Mouse (Mus musculus) left cerebral cortex, adult 11 months (tissue): ENCODE results near the gene Rassf2.

Source experiments
- DNase-seq: peaks from one replicate; pipeline ENCODE4 v3.0.0; 2022; ENCODE audit warnings: low spot score

Gene Rassf2

DNA sequence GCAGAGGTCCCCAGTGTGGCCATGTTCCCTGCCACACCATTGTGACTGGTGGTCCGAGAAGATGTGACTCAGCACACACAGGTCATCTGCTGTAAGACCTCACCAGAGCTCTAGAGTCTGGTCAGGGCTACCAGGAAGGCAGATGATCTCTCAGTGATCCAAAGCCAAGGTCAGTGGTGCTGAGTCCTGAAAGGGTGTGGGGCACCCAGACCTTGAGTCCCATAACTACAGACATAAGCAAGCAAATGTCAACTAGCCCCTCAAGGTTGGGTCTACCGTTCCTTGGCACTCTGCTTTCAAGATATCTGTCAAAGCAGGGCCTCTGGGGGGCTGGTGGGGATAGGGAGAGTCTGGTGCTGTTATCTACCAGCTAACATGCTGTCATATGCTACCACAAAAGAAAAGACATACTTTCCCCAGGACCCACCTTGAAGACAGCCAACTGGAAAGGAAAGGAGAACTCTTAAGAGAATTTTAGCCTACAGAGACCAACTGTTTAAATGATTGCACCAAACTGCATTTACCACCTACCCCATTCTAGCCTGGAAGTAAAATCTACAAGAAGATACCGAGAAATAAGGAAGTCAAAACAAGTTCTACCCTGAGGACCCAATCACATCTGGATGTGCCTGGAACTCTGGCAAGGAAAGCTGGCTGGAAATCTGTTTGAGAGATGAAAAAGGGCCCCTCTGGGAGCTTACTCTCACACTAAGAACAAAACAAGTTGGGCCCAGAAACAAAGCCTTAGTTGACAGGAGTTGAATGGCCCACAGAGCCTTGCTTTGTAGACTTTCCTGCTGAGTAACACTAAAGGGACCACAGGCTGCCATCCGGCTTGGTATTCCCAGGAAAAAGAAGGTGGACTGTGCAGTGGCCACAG is 4.8 kb upstream of the Rassf2 start:
- DNase-seq = no peak

DNA sequence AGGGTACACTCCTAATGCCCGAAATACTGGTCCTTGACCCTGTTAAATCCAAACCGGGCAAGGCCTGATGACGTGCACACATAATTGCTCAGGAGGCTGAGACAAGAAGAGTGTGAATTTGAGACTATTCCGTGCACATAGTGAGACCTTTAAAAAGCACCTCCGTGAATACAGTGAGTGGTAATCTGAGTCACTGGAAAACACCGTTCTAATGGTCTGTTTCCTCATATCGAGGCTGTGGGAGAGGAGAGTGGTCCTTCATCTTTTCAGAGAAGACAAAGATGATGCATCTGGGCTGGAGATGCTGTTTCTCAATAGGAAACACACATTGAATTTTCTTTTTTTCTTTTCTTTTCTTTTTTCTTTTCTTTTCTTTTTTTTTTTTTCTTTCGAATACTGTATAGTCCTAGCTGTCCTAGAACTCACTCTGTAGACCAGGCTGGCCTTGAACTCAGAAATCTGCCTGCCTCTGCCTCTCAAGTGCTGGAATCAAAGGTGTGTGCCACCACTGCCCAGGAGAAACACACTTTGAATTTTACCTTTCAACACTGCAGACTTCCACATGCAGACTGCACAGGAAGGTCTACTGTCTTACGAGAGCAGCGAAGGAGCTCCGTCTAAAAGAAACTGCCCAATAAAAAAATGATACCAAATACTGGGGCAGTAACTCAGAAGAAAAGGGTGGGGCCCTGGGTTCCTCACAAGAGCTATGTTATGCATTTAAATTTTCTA is 1.5 kb upstream of the Rassf2 start:
- no peak for DNase-seq

DNA sequence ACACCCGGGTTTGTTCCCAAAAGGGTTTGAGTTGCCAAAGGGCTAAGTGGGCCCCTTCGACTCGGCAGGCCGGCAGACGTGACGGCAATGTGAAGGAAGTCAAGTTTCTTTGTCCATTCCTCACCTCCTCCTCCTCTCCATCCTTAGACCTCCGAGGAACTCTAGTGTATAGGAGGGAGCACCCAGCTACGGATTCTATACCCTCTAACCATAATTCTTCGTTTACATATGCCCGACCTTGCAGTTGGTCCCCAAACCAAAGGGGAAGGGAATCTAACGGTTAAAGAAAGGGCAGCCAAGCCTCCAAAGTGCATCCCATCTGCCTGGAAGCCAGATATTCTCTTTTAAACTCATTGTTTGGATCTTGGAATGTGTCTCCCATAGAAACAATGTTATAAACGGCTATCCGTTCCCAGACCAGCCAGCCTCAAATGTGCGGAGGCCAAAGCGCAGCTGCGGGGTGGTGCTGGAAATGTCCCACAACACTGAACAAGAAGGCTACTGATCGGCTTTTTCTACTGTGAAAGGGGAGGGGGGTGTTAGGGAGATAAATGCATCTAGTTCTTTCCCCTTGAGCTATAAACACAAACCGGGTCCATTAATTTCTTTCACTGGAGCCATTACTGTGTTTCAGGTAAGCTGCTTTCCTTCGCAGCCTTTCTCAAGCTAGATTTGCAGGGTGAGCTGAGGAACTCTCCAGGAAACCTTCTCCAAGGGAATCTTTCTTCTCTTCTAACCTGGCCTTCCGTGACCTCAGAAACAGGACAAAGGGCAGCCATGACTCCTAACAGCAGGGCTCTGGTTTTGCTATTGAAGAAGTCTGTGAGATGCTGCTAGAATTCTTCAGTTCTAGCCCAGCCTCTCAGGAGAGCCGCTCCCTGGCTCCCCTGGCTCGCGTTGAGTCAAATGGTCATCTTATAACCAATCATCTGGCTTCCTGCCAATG is 633 bp upstream of the Rassf2 start:
- peak; percentile 43 for DNase-seq

DNA sequence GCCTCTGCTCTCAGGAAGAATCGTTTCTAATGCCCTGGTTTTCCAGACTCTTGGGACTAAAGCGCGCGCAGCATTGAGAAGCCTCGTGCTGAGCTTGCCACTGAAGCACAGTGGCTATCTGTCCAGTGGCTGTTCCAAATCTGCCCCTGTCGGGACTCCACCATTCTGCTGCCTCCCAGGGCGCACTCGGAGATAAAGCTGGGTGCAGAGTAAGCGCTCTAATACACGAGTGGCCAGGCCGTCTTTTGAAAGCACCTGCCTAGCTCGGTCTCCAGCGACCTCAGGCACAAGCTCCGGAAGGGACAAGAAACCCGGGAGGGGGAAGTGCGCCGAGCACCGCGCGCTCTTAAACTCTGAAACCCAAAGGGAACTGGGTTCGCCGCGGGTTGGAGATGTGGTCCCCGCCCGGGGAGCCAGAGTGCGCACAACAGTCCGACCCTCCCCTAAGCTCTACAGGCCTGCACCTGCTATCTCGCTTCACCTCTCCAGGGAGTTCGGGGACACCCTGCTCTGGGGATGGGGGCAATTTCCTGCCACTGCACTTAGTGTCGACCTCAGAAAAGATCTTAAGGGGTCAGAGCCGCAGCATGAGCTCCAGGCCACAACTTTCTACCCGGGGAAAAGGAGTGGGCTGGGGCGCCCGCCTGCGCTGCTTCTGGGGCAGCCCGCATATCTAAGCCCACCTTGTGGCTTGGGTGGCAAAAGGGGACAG is 1.0 kb downstream of the Rassf2 start:
- no peak for DNase-seq

DNA sequence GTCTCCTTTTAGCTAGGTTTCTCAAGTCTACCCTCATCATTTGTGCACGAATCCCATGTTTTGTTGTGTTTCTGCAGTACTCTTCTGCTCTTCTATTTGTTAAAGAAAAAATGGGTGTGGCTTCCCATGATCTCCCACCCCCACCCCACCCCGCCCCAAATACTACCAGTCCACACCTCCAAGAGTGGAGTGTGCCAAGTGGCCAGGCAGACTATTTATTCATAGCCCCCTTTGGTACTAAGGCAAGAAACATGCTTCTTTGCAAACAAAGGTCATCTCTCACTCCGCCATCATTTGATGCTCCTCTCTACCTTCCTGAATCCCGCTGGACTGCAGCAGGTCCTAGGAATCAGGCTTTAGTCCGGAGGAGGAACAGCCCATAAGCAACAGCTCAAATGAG is 2.0 kb downstream of the Rassf2 start:
- no peak for DNase-seq

DNA sequence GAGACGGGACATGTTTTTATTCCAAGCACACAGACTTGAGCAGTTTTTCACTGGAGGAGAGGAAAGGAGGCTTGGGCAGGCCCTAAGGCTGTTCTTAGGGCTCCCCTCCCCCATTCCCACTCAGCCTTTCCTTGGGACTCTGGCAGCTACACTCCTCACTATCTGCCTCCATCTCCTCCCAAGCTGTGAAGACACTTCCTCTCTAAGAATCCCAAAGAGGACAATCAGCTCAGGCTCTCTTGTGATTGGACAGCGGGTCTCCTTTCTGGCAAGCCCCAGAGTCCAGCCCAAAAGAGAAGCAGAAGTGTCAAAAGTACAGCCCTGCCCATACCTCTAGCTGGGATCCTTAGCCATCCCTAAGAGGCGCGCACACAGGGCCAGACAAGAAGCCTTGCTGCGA is 2.7 kb downstream of the Rassf2 start:
- DNase-seq = no peak

DNA sequence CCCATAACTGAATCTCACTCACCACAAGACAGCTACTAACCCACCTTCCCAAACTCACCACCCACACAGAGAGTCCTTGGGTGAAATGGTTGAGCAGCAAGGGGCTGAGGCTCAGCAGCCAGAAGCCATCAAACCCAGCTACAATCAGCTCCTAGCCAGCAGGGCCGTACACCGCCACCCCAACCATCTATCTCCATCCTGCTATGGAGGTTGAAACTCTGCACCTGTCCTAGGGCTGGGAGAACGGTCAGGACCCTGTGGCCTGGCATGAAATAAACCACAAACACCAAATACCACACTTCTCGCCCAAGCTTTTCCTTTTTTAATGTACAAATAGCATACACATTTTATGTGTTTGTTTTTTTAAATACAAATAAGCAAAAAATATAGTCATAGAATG is 6.0 kb downstream of the Rassf2 start:
- no peak for DNase-seq

DNA sequence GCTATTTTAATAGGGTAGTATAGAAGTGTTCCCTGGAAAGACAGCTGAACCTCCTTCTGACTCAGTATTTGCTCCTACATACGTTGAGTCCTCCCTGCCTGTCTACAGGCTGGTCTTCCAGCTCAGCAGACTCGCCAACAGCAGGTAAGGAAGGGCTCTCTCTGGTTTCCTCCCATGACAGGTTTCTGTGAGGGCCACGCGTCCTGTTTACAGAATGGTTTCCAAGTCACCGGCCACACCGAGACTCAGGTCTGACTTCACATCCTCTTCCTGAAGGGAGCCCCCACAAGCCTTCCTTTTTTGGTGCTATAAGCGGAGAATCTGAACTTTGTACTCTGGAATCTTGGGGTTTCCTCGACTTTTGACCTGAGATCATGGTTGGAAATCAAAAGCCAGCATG is 7.4 kb downstream of the Rassf2 start:
- no peak for DNase-seq

DNA sequence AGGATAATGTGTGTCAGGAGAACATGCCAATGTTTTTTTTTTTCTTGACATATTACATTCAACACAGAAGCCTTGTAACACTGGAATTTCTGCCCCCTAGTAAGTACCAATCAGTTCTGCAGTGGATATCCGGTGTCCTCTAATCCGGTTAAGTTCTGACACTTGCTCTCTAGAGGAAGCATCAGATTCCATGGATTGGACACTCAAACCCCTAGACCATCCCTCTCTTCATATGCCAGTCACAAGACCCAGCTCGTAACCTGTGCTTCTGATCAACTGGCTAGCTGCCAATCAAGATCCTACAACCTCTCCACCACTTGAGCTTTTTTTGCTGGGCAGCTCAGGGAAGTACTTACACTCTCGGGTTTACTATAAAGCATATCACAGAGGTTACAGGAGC is 8.4 kb downstream of the Rassf2 start:
- no peak for DNase-seq

DNA sequence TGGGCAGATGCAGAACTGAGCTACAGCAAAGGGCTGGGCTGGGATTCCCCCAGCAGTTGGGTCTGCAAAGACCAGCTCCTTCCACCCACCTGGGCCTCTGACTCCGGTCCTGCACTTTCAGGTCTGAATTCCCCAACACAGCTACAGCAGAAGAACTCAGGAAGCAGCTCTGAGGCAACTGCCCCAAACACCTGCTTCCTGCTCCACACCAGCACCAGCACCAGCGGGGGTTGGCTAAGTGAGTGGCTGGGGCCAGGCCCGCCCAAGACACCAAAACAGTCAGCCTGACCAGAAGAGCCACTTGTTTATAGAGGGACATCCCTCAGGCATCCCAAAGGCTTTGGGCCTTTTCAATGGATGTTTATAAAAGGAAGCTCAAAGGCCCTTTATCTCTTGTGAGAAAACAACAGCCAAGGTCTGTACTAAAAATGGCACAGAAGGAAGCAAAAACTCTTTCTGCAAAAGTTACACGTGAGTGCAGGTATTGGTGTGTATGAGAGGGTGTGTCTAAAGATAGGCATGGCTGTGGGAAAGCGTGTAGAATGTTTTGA is 9.0 kb downstream of the Rassf2 start:
- no peak for DNase-seq

DNA sequence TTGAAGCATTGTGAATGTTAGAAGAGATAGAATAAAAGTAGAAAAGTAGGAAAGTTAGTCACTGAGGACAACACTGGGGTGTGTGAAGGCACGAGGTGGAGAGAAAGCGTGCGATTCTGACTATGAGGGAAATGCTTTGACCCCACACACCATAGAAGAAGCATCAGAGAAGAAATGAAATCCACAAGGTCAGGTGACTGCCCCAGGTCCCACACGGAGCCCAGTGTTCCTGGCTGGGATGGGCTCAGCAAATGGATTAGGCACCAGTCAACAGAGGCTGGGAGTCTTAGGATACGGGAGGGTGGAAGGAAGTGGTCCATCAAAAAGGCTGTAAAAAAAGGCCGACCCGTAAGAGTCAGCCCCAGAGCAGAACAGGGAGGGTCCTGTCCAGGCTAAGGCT is 9.6 kb downstream of the Rassf2 start:
- no peak for DNase-seq

DNA sequence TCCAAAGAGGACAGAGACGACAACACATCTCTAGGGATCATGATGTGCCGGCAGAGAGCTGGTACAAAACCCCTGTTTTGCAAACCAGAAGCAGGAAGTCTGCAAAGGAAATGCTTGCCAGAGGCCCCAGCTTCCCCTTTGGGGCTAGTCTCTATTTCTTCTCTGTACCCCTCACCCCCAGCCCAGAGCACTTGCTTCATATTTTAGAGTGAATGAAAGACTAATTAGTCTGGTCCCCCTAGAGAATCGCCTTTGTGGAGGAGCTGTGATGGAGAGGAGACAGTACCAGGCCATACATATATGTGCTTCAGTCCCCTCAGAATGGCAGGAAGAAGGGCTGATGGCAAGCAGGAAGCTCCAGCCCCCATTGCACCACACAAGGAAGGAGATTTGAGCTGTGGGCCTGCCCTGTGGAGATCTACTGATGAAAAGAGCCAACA is 10.7 kb downstream of the Rassf2 start:
- no peak for DNase-seq

DNA sequence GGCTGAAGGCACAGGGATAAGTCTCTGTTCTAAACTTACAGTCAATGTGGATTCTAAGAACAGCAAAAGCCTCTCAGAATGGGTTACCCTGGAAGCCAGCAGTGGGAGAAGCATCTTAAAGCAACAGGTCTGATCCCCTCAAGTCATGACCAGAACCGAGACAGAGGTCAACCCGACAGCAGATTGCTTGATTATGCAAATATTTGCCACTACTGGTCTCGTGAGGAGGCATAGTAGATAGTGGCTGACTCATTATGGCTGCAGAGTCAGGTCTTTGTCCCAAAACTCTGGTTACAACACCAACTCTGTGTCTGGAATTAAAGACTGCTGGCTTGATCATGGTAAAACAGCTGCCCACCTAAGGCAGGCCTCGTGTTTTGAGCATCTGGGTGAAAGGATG is 11.9 kb downstream of the Rassf2 start:
- no peak for DNase-seq

DNA sequence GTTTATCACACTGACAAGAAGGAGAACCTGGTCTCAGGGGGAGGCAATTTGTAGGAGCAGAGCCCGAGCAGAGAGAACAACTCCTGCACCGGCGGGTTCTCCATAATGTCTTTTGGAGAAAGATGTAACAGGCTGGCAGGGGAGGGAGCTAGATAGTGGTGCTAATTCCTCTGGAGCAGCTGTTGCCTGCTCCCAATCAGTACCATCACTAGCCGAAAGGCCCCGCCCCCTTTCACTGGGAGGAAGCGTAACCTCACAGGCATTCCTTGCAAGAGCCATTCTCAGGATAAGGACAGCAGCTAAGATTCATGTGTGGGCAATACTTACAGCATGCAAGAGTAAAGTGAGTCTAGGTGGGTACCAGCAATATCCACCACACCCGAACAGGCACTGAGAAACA is 12.4 kb downstream of the Rassf2 start:
- DNase-seq = no peak

DNA sequence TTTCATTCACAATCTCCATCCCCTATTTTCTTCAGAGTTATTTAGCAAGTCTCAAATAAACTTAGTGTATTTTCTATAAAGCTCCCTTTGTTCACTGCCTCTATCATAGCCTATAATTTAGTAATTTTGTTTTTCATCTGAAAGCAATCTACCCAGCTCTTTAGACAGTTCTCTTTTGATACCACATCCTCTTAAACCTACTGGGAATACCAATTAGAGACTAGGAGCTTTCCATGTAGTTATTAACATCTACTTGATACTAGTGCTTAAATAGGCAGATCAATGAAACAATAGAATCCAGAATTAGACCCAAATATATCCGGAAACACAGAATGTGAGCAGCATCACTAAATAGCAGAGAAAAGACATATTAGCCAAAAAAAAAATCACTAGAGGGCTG is 14.0 kb downstream of the Rassf2 start:
- DNase-seq = no peak

DNA sequence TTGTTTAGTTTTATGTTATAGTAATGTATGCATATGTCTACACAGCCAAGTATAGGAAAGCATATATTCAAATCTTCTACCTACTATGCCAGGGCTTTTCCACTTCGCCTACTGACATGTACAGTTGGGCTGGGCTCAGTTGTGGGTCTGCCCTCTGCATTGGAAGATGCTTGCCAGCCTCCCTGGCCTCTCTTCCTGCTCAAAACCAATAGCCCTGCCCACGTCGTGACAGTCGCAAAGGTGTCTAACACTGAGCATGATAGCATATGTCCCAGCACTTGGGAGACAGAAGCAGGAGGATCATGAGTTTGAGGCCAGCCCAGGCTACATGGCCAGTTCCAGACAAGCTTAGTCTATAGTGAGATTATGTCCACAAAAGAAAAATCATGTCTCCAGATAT is 16.9 kb downstream of the Rassf2 start:
- DNase-seq = no peak

DNA sequence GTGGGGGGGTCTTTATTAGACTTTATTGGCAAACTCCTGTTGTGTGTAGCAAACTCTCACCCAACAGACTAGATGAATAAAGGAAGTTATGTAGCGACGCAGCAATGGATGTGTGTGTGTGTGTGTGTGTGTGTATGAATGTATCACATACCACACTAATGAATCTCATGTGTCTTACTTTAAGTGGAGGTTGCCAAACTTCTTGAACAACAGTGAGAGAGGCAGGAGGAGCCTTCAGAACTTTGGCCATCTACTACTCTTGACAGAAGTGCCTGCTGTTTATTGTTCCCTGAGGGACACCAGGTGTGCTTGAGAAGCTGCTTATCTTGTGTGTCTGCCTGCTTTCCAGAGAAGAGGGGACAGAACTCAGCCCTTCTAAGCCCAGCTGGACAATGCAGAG is 19.3 kb downstream of the Rassf2 start:
- no peak for DNase-seq

DNA sequence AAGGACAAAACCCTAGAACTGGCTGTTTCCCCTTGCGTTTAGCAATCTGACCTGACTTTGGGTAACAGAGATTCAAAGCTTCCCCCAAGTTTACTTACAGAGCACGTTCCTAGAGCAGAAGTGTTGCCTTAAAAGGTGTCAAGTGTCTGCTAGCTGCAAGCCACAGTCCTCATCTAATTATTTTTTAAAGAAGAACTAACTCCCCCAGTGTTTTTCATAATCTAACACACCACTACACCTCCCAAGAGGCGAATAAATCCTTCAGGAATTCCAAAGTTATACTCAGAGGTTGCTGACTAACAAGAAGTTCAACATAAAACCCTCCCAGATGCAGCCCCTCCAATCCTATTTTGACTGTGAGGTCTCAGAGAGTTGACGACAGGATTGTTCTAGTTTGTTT is 21.9 kb downstream of the Rassf2 start:
- no peak for DNase-seq

DNA sequence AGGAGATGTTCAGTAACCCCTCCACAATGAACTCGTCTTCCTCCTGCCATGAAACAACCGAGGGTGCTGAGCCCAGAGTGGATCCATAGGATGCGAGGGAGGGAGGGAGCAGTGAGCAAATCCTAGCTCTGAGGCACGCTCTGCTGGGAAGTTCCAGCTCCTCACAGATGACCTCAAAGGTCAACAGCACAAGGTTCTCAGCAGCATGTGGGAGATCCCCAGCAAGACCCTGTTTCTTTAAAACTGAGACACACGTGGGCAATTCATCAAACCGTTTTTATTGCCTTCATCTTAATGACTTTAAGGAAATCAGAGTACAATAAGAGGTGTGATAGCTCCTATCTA is 22.6 kb downstream of the Rassf2 start:
- DNase-seq = no peak

DNA sequence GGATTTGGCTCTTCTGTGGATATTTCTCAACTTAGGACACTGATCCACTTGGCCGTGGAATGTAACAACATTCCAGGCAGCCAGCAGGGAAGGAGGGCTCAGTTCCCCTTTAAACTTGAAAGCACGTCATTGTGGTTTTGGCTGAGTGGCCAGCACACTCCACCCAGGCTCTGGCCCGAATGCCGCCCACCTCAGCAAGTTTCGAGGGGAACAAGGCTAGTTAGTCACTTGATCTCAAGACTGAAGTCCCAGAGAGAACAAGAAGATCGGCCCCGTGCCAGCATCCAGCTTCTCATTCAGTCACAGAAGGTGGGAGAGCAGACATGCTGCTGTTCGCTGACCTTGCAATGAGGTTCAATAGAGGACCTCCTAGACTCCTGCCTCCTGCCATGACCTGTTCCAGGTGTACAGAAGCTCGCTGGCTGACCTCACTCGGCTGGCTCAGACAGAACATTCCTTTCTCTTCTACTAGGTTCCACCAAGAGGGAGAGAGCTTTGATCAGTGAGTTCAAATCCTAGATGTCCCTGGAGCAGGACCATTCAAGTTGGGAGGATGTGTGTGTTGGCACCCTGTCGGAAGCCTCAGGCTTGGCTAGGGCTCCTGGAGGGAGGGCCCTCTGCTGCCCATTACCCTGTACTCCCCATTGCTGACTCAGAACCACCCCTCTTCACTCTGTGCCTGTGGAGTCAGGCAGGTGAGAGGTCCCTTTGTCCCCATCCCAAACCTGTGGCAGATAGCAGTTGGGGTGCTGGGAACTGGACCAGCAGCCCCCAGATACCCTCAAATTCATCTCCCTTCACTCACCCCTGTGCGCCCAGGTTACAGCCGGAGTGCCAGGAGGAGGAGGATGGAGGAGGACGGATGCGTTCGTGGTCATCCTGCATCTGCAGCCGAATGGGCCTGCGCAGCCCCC is 23.2 kb downstream of the Rassf2 start:
- no peak for DNase-seq

DNA sequence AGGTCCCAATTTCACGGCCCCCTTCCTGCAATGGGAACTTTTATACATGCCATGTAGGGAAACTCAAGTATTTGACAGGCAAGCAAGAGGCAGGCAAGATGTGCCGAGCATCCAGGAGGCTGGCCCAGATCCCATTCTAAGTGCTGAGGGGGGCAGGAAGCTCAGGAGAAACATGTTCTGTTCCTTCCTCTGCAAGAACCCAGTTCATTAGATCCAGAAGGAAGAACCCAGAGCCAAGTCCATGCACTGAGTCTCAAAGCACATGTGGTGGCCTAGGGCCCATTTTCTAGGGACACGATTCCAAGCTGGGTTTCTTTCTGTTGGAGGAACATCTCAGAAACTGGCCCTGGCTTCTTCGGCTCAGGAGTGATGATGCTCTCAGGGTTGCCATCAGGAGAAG is 24.6 kb downstream of the Rassf2 start:
- no peak for DNase-seq
